Mouse (Mus musculus): ENCODE results near the gene 1700037C18Rik. TPM values are rescaled to one million over a fixed set of nuclear protein-coding genes. Genes with fewer than 3 reads are reported as not detected.

The 1700037C18Rik gene
- polyA plus RNA-seq, 1 experiment from 2014 or later = 15.7 TPM

GRCm38 (mm10) chr16:3923515-3923914 lies 15.0 kb upstream of the 1700037C18Rik start:
- Histone ChIP-seq H3K27me3 (replicated peaks; ENCODE audit: control insufficient read depth, insufficient read depth, low read length) (no peaks in the 10 kb centered on the region), H3K4me3 (ENCODE audit: low read length) (no peak overlapping the region), H3K4me2 (ENCODE audit: low read length) (no peak overlapping the region), H3K27ac (ENCODE audit: low read depth, low read length) (no peak overlapping the region), H3K9ac (ENCODE audit: low read depth, low read length) (no peak overlapping the region), H3K36me3 (ENCODE audit: control insufficient read depth, insufficient read depth, low read length) (peaks cover 34% of the 10 kb centered on the region), H3K9me3 (ENCODE audit: control insufficient read depth, low read length) (no peaks in the 10 kb centered on the region), H3K4me1 (ENCODE audit: control insufficient read depth, insufficient read depth, low read depth, low read length) (no peaks in the 10 kb centered on the region)
- no peak for ATAC-seq
- 95% methylated on average over 3 of the region's 3 CpGs for WGBS

DNA sequence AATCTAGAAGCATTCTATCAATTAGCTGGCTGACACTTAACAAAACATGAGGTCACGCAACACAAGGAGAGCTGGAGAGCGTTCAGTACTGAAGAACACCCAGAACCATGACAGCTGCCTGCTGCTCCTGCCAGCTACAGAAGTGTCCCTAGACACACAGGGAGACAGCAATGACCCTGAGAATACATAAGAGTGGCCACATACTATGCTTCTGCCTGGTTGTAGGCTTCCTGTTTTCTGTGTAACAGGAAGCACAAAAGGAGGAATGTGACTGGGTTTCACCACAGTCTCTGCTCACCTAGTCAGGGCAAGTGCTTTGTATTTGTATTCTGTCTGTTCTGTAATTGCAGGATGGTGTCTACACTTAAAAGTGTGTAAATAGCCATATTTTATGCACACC lies 12.3 kb upstream of the 1700037C18Rik start:
- no peaks in the 10 kb centered on the region for H3K9me3 ChIP-seq (ENCODE audit: control insufficient read depth, low read length)
- no peak overlapping the region for H3K4me3 ChIP-seq (ENCODE audit: low read length)
- H3K4me1 ChIP-seq (ENCODE audit: control insufficient read depth, insufficient read depth, low read depth, low read length) = no peaks in the 10 kb centered on the region
- H3K36me3 ChIP-seq (ENCODE audit: control insufficient read depth, insufficient read depth, low read length) = peaks cover 30% of the 10 kb centered on the region
- ATAC-seq = no peak
- no peak overlapping the region for H3K9ac ChIP-seq (ENCODE audit: low read depth, low read length)
- no peak overlapping the region for H3K27ac ChIP-seq (ENCODE audit: low read depth, low read length)
- H3K4me2 ChIP-seq (ENCODE audit: low read length) = no peak overlapping the region
- 92% methylated on average over 2 of the region's 2 CpGs for WGBS
- no peaks in the 10 kb centered on the region for H3K27me3 ChIP-seq (replicated peaks; ENCODE audit: control insufficient read depth, insufficient read depth, low read length)

- ATAC-seq = no peak; the same call in 1 of the 2 replicates
- no peaks in the 10 kb centered on the region for H3K27me3 ChIP-seq (replicated peaks; ENCODE audit: control insufficient read depth, insufficient read depth, low read length)
- H3K4me3 ChIP-seq (ENCODE audit: low read length) = peak overlapping the region; percentile 67
- H3K4me2 ChIP-seq (ENCODE audit: low read length) = peak overlapping the region; percentile 58
- peaks cover 29% of the 10 kb centered on the region for H3K36me3 ChIP-seq (ENCODE audit: control insufficient read depth, insufficient read depth, low read length)
- 8% methylated on average over 20 of the region's 20 CpGs for WGBS
- no peaks in the 10 kb centered on the region for H3K9me3 ChIP-seq (ENCODE audit: control insufficient read depth, low read length)
- H3K9ac ChIP-seq (ENCODE audit: low read depth, low read length) = peak overlapping the region; percentile 78
- peak overlapping the region; percentile 82 for H3K27ac ChIP-seq (ENCODE audit: low read depth, low read length)
- peaks cover 17% of the 10 kb centered on the region for H3K4me1 ChIP-seq (ENCODE audit: control insufficient read depth, insufficient read depth, low read depth, low read length)
These were observed 629 bp upstream of the 1700037C18Rik start for GRCm38 (mm10) chr16:3909118-3909517.

- 65% methylated on average over 2 of the region's 2 CpGs for WGBS
- Histone ChIP-seq H3K9me3 (ENCODE audit: control insufficient read depth, low read length) (no peaks in the 10 kb centered on the region), H3K36me3 (ENCODE audit: control insufficient read depth, insufficient read depth, low read length) (peaks cover 28% of the 10 kb centered on the region), H3K4me2 (ENCODE audit: low read length) (no peak overlapping the region; the same call in 1 of the 2 replicates), H3K27me3 (replicated peaks; ENCODE audit: control insufficient read depth, insufficient read depth, low read length) (no peaks in the 10 kb centered on the region), H3K4me1 (ENCODE audit: control insufficient read depth, insufficient read depth, low read depth, low read length) (peaks cover 17% of the 10 kb centered on the region), H3K27ac (ENCODE audit: low read depth, low read length) (no peak overlapping the region), H3K4me3 (ENCODE audit: low read length) (no peak overlapping the region), H3K9ac (ENCODE audit: low read depth, low read length) (no peak overlapping the region)
- ATAC-seq = no peak
These were observed 1.0 kb downstream of the 1700037C18Rik start for GRCm38 (mm10) chr16:3907471-3907870.

GRCm38 (mm10) chr16:3896553-3896952 lies 11.9 kb downstream of the 1700037C18Rik start:
- H3K9ac ChIP-seq (ENCODE audit: low read depth, low read length) = no peak overlapping the region
- no peaks in the 10 kb centered on the region for H3K9me3 ChIP-seq (ENCODE audit: control insufficient read depth, low read length)
- H3K4me3 ChIP-seq (ENCODE audit: low read length) = no peak overlapping the region
- 95% methylated on average over 1 of the region's 1 CpGs for WGBS
- H3K4me2 ChIP-seq (ENCODE audit: low read length) = no peak overlapping the region
- no peak overlapping the region for H3K27ac ChIP-seq (ENCODE audit: low read depth, low read length)
- H3K27me3 ChIP-seq (replicated peaks; ENCODE audit: control insufficient read depth, insufficient read depth, low read length) = no peaks in the 10 kb centered on the region
- peaks cover 28% of the 10 kb centered on the region for H3K36me3 ChIP-seq (ENCODE audit: control insufficient read depth, insufficient read depth, low read length)
- no peaks in the 10 kb centered on the region for H3K4me1 ChIP-seq (ENCODE audit: control insufficient read depth, insufficient read depth, low read depth, low read length)
- no peak for ATAC-seq

GRCm38 (mm10) chr16:3896046-3896445 lies 12.4 kb downstream of the 1700037C18Rik start:
- no peak for ATAC-seq
- Histone ChIP-seq H3K9me3 (ENCODE audit: control insufficient read depth, low read length) (no peaks in the 10 kb centered on the region), H3K4me1 (ENCODE audit: control insufficient read depth, insufficient read depth, low read depth, low read length) (no peaks in the 10 kb centered on the region), H3K36me3 (ENCODE audit: control insufficient read depth, insufficient read depth, low read length) (peaks cover 27% of the 10 kb centered on the region), H3K27ac (ENCODE audit: low read depth, low read length) (no peak overlapping the region), H3K4me2 (ENCODE audit: low read length) (no peak overlapping the region), H3K9ac (ENCODE audit: low read depth, low read length) (no peak overlapping the region), H3K27me3 (replicated peaks; ENCODE audit: control insufficient read depth, insufficient read depth, low read length) (no peaks in the 10 kb centered on the region), H3K4me3 (ENCODE audit: low read length) (no peak overlapping the region)
- WGBS = 87% methylated on average over 6 of the region's 6 CpGs

DNA sequence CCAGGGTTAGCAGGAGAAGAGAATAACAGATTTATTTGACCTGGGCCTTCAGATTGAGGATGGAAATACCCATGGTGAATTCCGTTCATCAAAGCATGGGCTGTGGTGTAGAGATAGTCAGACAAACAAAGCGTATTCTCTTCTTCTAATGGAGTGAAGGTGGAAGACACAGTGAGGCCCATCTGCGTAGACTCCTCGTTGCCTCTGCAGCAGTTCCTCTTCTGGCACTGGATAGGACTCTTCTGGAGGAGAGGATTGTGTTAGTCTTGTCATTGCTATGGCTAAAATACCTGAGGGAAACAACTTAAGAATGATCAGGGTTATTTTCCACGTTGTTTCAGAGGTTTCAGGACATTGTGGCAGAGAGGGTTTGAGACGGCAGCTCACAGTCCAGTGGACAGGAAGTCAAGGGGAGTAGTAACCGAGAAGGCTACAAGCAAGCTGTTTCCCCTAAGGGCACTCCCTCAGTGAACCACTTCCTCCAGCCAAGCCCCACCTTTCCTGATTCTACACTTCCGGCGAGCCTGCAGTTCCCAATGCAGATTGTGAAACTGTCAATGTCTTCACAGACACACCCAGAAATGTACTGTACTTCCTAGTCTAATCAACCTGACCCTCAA lies 13.2 kb downstream of the 1700037C18Rik start:
- no peak overlapping the region for H3K4me2 ChIP-seq (ENCODE audit: low read length)
- no peak for ATAC-seq
- H3K9ac ChIP-seq (ENCODE audit: low read depth, low read length) = no peak overlapping the region
- no peaks in the 10 kb centered on the region for H3K9me3 ChIP-seq (ENCODE audit: control insufficient read depth, low read length)
- no peaks in the 10 kb centered on the region for H3K27me3 ChIP-seq (replicated peaks; ENCODE audit: control insufficient read depth, insufficient read depth, low read length)
- 87% methylated on average over 9 of the region's 9 CpGs for WGBS
- no peak overlapping the region for H3K27ac ChIP-seq (ENCODE audit: low read depth, low read length)
- no peak overlapping the region for H3K4me3 ChIP-seq (ENCODE audit: low read length)
- no peaks in the 10 kb centered on the region for H3K4me1 ChIP-seq (ENCODE audit: control insufficient read depth, insufficient read depth, low read depth, low read length)
- H3K36me3 ChIP-seq (ENCODE audit: control insufficient read depth, insufficient read depth, low read length) = peaks cover 20% of the 10 kb centered on the region

DNA sequence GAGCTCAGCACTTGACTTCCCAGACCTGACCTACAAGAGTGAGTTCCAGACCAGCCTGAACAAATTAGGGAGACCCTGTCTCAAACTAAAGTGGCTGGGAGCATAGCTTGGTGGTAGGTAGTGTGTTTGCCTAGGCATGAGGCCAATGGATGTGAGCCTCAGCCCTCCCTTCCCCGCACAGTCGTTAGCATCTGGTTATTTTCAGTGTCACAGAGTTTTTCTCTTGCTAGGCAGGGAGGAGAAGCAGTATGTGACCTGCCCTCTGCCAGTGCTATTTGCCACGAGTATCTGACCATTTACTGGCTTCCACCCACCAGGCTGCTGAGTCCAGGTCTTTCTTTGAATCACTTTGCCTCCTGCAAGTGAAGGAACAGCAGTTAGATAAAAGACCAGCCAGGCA lies 14.8 kb downstream of the 1700037C18Rik start:
- no peak overlapping the region for H3K4me2 ChIP-seq (ENCODE audit: low read length)
- 72% methylated on average over 3 of the region's 3 CpGs for WGBS
- H3K4me3 ChIP-seq (ENCODE audit: low read length) = no peak overlapping the region
- no peak overlapping the region for H3K27ac ChIP-seq (ENCODE audit: low read depth, low read length)
- peaks cover 6% of the 10 kb centered on the region; the same call in 1 of the 2 replicates for H3K36me3 ChIP-seq (ENCODE audit: control insufficient read depth, insufficient read depth, low read length)
- no peaks in the 10 kb centered on the region for H3K9me3 ChIP-seq (ENCODE audit: control insufficient read depth, low read length)
- no peaks in the 10 kb centered on the region for H3K27me3 ChIP-seq (replicated peaks; ENCODE audit: control insufficient read depth, insufficient read depth, low read length)
- H3K9ac ChIP-seq (ENCODE audit: low read depth, low read length) = no peak overlapping the region
- no peaks in the 10 kb centered on the region for H3K4me1 ChIP-seq (ENCODE audit: control insufficient read depth, insufficient read depth, low read depth, low read length)
- no peak for ATAC-seq

DNA sequence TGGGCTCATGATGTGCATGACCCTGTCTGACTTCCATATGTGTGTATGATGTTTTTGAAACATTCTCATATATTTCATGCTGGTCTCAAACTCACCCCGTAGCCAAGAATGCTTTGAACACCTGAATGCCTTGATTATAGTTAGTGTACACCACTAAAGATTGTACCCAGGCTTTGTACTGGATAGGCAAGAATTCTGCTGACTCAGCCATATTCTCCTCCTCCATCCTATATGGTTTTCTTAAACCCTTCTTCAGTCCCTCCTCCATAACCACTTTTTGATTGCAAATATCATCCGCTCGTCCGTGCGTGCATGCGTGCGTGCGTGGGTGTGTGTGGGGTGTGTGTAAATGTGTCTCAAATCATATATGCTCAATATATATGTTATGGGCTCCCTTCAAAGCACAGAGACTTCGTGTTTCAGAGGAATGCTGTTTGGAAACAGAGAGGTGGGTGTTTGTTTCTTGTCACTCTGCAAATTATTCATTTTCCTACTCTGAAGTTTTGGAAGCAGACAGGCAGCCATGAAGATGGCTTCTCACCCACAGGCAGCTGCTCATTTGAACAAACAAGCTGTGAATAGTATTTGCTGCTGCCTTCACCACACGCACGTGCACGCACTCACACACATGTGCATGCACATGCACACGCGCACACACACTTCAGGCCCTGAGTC lies 16.7 kb downstream of the 1700037C18Rik start:
- H3K9ac ChIP-seq (ENCODE audit: low read depth, low read length) = no peak overlapping the region
- 95% methylated on average over 14 of the region's 14 CpGs for WGBS
- H3K4me3 ChIP-seq (ENCODE audit: low read length) = no peak overlapping the region
- no peaks in the 10 kb centered on the region for H3K4me1 ChIP-seq (ENCODE audit: control insufficient read depth, insufficient read depth, low read depth, low read length)
- ATAC-seq = no peak
- H3K9me3 ChIP-seq (ENCODE audit: control insufficient read depth, low read length) = no peaks in the 10 kb centered on the region
- H3K27me3 ChIP-seq (replicated peaks; ENCODE audit: control insufficient read depth, insufficient read depth, low read length) = no peaks in the 10 kb centered on the region
- H3K4me2 ChIP-seq (ENCODE audit: low read length) = no peak overlapping the region
- H3K36me3 ChIP-seq (ENCODE audit: control insufficient read depth, insufficient read depth, low read length) = no peaks in the 10 kb centered on the region; the same call in 1 of the 2 replicates
- H3K27ac ChIP-seq (ENCODE audit: low read depth, low read length) = no peak overlapping the region

All from hindbrain, embryonic 16.5 days (tissue).